Mouse (Mus musculus): ENCODE data around the gene Pbdc1. TPM values are rescaled to one million over a fixed set of nuclear protein-coding genes. Genes with fewer than 3 reads are reported as not detected.
"Not testable (repeated sequence)": the region's sequence is repeated elsewhere in the genome, so short reads cannot be mapped to it uniquely, and the experiment has no call there.

The Pbdc1 gene
- 60.6 and 63.1 TPM in 2 replicates for polyA plus RNA-seq (2015; fragmentation: Nextera tagmentation; extraction: Ambion mirVana)

DNA sequence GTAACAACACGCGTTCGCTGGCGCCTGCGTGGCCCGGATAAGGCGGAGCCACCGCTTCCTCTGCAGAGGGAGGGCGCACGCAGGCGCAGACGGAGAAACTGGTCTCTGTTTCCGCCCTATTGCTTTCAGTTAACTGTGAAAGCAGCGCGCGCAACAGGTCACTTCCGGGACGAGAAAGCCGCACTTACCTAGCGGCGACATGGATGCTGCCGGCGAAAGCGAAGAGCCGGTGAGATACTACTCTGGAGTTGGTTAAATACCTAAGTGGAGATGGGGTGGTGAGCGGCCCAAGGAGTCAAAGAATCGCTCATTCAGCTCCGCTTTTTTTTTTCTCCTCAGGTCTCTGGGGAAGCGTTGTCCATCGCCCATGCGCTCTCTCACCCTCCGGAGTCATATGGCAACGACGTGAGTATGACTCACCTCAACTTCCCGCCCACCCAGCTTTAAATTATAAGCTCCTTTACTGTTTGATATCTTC lies at the start of gene Pbdc1:
TSS of gene Pbdc1 (plus strand) at position 142 of the 478 bp plus-strand sequence.
- peaks cover 7% of the 10 kb centered on the region; the same call in 1 of the 2 replicates for H3K36me3 ChIP-seq (ENCODE audit: insufficient read depth, low read length)
- peak within 1 kb of the TSS; percentile 75 for H3K4me2 ChIP-seq (replicated peaks; ENCODE audit: low read depth, low read length)
- no peaks in the 10 kb centered on the region for H3K27me3 ChIP-seq (ENCODE audit: insufficient read depth, low read length)
- 2% methylated on average over 35 of the region's 35 CpGs for WGBS
- peak within 1 kb of the TSS; percentile 67 for H3K4me3 ChIP-seq (ENCODE audit: low read length)
- no peaks in the 10 kb centered on the region for H3K9me3 ChIP-seq (ENCODE audit: low read length)
- peaks cover 4% of the 10 kb centered on the region; the same call in 1 of the 2 replicates for H3K4me1 ChIP-seq (ENCODE audit: insufficient read depth, low read length)
- H3K9ac ChIP-seq (replicated peaks; ENCODE audit: low read length) = peak within 1 kb of the TSS; percentile 67
- no peak within 1 kb of the TSS for H3K27ac ChIP-seq (ENCODE audit: low read length)
- ATAC-seq (ENCODE audit: low FRiP score, low TSS enrichment) = peak; percentile 99

DNA sequence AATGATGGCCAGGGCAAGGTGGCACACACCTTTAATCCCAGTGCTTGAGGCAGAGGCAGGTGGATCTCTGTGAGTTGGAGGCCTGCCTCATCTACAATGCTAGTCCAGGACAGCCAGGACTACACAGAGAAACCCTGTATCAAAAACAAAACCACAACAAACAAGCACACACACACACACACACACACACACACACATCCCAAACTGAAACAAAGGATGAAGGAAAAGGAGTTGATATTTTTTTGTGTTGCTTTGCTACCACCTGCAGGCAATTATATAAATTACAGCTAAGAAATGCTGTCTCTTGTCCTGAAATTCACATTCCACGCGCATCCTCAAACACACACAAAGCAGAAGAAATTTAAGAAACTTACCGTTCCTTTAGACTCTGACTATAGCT lies 41.9 kb upstream of the Pbdc1 start:
- no peak for ATAC-seq (ENCODE audit: low FRiP score, low TSS enrichment)
- WGBS = 88% methylated on average over 3 of the region's 3 CpGs
- Histone ChIP-seq H3K27me3 (ENCODE audit: insufficient read depth, low read length) (no peaks in the 10 kb centered on the region), H3K9me3 (ENCODE audit: low read length) (no peaks in the 10 kb centered on the region), H3K4me3 (ENCODE audit: low read length) (no peak overlapping the region), H3K27ac (ENCODE audit: low read length) (no peak overlapping the region), H3K4me2 (replicated peaks; ENCODE audit: low read depth, low read length) (no peak overlapping the region), H3K36me3 (ENCODE audit: insufficient read depth, low read length) (peaks cover 6% of the 10 kb centered on the region; the same call in 1 of the 2 replicates), H3K9ac (replicated peaks; ENCODE audit: low read length) (no peak overlapping the region), H3K4me1 (ENCODE audit: insufficient read depth, low read length) (no peaks in the 10 kb centered on the region)

GRCm38 (mm10) chrX:105064294-105064693 lies 15.3 kb upstream of the Pbdc1 start:
- ATAC-seq (ENCODE audit: low FRiP score, low TSS enrichment) = no peak
- peaks cover 5% of the 10 kb centered on the region; the same call in 1 of the 2 replicates for H3K4me1 ChIP-seq (ENCODE audit: insufficient read depth, low read length)
- peaks cover 55% of the 10 kb centered on the region for H3K36me3 ChIP-seq (ENCODE audit: insufficient read depth, low read length)
- H3K9me3 ChIP-seq (ENCODE audit: low read length) = no peaks in the 10 kb centered on the region
- WGBS = 90% methylated on average over 10 of the region's 10 CpGs
- no peak overlapping the region for H3K9ac ChIP-seq (replicated peaks; ENCODE audit: low read length)
- H3K4me2 ChIP-seq (replicated peaks; ENCODE audit: low read depth, low read length) = no peak overlapping the region
- H3K27me3 ChIP-seq (ENCODE audit: insufficient read depth, low read length) = no peaks in the 10 kb centered on the region
- no peak overlapping the region for H3K4me3 ChIP-seq (ENCODE audit: low read length)
- H3K27ac ChIP-seq (ENCODE audit: low read length) = no peak overlapping the region

GRCm38 (mm10) chrX:105064801-105065200 lies 14.8 kb upstream of the Pbdc1 start:
- no peaks in the 10 kb centered on the region for H3K9me3 ChIP-seq (ENCODE audit: low read length)
- H3K4me3 ChIP-seq (ENCODE audit: low read length) = no peak overlapping the region
- 89% methylated on average over 4 of the region's 4 CpGs for WGBS
- H3K4me2 ChIP-seq (replicated peaks; ENCODE audit: low read depth, low read length) = no peak overlapping the region
- H3K9ac ChIP-seq (replicated peaks; ENCODE audit: low read length) = no peak overlapping the region
- H3K27me3 ChIP-seq (ENCODE audit: insufficient read depth, low read length) = no peaks in the 10 kb centered on the region
- no peak for ATAC-seq (ENCODE audit: low FRiP score, low TSS enrichment)
- peaks cover 6% of the 10 kb centered on the region; the same call in 1 of the 2 replicates for H3K4me1 ChIP-seq (ENCODE audit: insufficient read depth, low read length)
- H3K36me3 ChIP-seq (ENCODE audit: insufficient read depth, low read length) = peaks cover 51% of the 10 kb centered on the region
- H3K27ac ChIP-seq (ENCODE audit: low read length) = no peak overlapping the region

DNA sequence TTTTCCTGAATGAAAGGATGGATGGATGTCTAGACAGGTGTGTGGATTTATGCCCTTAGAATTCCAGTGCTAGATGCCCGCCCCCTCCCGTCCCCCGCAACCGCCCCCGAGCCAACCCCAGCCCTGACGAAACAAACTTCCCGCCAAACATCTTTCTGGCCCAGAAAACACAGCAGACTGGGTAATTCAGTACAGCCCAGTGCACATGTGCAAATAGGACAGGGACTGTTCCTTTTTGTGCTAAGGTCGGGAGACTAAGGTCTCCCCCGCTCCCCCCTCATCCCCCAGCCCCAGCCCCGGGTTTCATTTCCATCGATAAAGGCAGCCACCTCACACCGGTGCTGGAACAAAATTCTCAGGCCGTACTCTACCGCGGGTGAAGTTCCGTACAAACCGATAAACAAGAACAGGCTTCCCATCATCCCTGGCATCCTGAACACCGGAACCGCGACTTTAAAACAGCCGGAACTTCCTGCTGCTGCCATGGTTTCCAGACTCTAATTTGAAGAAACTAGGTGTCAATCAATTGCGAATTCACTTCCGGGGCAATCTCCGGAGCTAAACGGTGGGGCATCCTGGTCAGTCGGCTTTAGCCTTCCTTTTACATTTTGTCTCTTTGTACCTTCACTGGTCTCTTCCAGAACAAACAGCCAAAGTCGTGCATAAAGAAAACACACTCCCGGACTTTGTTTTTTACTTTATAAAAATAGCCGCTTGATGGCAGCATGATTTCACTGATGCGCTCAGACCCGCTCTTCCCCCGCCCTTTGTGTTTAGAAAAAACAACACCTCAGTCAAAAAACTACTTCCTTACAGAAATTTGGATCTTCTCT lies 9.7 kb upstream of the Pbdc1 start:
- peak overlapping the region; percentile 73 for H3K9ac ChIP-seq (replicated peaks; ENCODE audit: low read length)
- peak overlapping the region; percentile 72 for H3K4me3 ChIP-seq (ENCODE audit: low read length)
- peak overlapping the region; percentile 75 for H3K27ac ChIP-seq (ENCODE audit: low read length)
- ATAC-seq (ENCODE audit: low FRiP score, low TSS enrichment) = peak; percentile 97
- H3K36me3 ChIP-seq (ENCODE audit: insufficient read depth, low read length) = peaks cover 24% of the 10 kb centered on the region
- no peaks in the 10 kb centered on the region for H3K27me3 ChIP-seq (ENCODE audit: insufficient read depth, low read length)
- peak overlapping the region; percentile 67 for H3K4me2 ChIP-seq (replicated peaks; ENCODE audit: low read depth, low read length)
- no peaks in the 10 kb centered on the region for H3K9me3 ChIP-seq (ENCODE audit: low read length)
- 2% methylated on average over 30 of the region's 32 CpGs for WGBS
- peaks cover 6% of the 10 kb centered on the region; the same call in 1 of the 2 replicates for H3K4me1 ChIP-seq (ENCODE audit: insufficient read depth, low read length)

- H3K9me3 ChIP-seq (ENCODE audit: low read length) = no peaks in the 10 kb centered on the region
- ATAC-seq (ENCODE audit: low FRiP score, low TSS enrichment) = peak; percentile 77; the same call in 1 of the 2 replicates
- H3K36me3 ChIP-seq (ENCODE audit: insufficient read depth, low read length) = peaks cover 4% of the 10 kb centered on the region; the same call in 1 of the 2 replicates
- H3K4me2 ChIP-seq (replicated peaks; ENCODE audit: low read depth, low read length) = peak overlapping the region; percentile 75
- 11% methylated on average over 12 of the region's 12 CpGs for WGBS
- peaks cover 4% of the 10 kb centered on the region; the same call in 1 of the 2 replicates for H3K4me1 ChIP-seq (ENCODE audit: insufficient read depth, low read length)
- H3K27me3 ChIP-seq (ENCODE audit: insufficient read depth, low read length) = no peaks in the 10 kb centered on the region
- no peak overlapping the region for H3K27ac ChIP-seq (ENCODE audit: low read length)
- peak overlapping the region; percentile 67 for H3K4me3 ChIP-seq (ENCODE audit: low read length)
- H3K9ac ChIP-seq (replicated peaks; ENCODE audit: low read length) = peak overlapping the region; percentile 67
Measured at GRCm38 (mm10) chrX:105079151-105079550, 405 bp upstream of the Pbdc1 start.

DNA sequence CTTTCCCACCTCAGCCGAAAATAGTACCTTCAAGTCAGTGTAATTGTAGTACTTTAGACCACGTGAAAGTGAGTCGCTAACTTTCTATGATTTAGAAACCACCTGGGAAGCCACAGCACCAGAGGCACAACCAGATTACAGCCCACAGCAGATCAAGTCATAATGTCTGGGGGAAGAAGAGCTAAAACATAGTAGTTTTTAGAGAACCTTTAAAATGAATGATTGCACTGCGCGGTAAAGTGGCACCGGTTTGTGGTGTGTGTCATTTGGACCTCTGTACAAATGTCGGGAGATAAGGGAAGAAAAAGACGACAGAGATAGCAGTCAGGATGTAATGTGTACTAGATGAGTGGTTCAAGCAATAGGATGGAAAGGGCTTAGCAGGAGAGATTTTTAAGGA lies 540 bp downstream of the Pbdc1 start:
- ATAC-seq (ENCODE audit: low FRiP score, low TSS enrichment) = no peak

DNA sequence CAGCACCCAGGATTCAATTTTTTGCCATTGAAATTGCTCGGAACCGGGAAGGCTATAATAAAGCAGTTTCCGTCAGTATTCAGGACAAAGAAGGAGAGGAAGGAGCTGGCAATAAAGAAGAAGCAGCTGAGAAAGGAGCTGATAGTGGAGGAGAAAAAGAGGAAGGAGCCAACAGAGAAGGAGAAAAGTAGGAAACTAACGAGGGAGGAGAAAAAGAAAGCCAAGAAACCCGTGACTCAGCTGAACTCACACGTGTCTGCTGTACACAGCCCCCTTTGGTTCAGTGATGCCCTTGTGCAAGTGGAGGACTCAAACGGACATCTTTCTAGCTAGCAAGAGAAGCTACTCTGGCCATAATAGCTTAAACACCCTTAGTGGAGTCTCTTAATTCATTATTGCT lies 3.5 kb downstream of the Pbdc1 start:
- H3K9me3 ChIP-seq (ENCODE audit: low read length); H3K27ac ChIP-seq (ENCODE audit: low read length); H3K4me2 ChIP-seq (replicated peaks; ENCODE audit: low read depth, low read length); H3K4me1 ChIP-seq (ENCODE audit: insufficient read depth, low read length); H3K27me3 ChIP-seq (ENCODE audit: insufficient read depth, low read length); ATAC-seq (ENCODE audit: low FRiP score, low TSS enrichment); H3K4me3 ChIP-seq (ENCODE audit: low read length); H3K9ac ChIP-seq (replicated peaks; ENCODE audit: low read length); H3K36me3 ChIP-seq (ENCODE audit: insufficient read depth, low read length): not testable (repeated sequence)
- 85% methylated on average over 7 of the region's 7 CpGs for WGBS

More for the DNA sequence above, 540 bp downstream of the Pbdc1 start:
- Histone ChIP-seq H3K4me1 (ENCODE audit: insufficient read depth, low read length) (peaks cover 4% of the 10 kb centered on the region; the same call in 1 of the 2 replicates), H3K9ac (replicated peaks; ENCODE audit: low read length) (peak overlapping the region; percentile 60), H3K36me3 (ENCODE audit: insufficient read depth, low read length) (peaks cover 7% of the 10 kb centered on the region; the same call in 1 of the 2 replicates), H3K9me3 (ENCODE audit: low read length) (no peaks in the 10 kb centered on the region), H3K4me3 (ENCODE audit: low read length) (peak overlapping the region; percentile 67), H3K27ac (ENCODE audit: low read length) (no peak overlapping the region), H3K4me2 (replicated peaks; ENCODE audit: low read depth, low read length) (peak overlapping the region; percentile 75), H3K27me3 (ENCODE audit: insufficient read depth, low read length) (no peaks in the 10 kb centered on the region)
- WGBS = 13% methylated on average over 8 of the region's 8 CpGs

- Histone ChIP-seq H3K27me3 (ENCODE audit: insufficient read depth, low read length) (no peaks in the 10 kb centered on the region), H3K9ac (replicated peaks; ENCODE audit: low read length) (no peak overlapping the region), H3K4me1 (ENCODE audit: insufficient read depth, low read length) (no peaks in the 10 kb centered on the region), H3K4me2 (replicated peaks; ENCODE audit: low read depth, low read length) (no peak overlapping the region), H3K9me3 (ENCODE audit: low read length) (no peaks in the 10 kb centered on the region), H3K4me3 (ENCODE audit: low read length) (no peak overlapping the region), H3K27ac (ENCODE audit: low read length) (no peak overlapping the region), H3K36me3 (ENCODE audit: insufficient read depth, low read length) (peaks cover 2% of the 10 kb centered on the region; the same call in 1 of the 2 replicates)
- ATAC-seq (ENCODE audit: low FRiP score, low TSS enrichment) = no peak
- WGBS = 51% methylated on average over 5 of the region's 5 CpGs
Measured at GRCm38 (mm10) chrX:105104175-105104574, 24.6 kb downstream of the Pbdc1 start.

DNA sequence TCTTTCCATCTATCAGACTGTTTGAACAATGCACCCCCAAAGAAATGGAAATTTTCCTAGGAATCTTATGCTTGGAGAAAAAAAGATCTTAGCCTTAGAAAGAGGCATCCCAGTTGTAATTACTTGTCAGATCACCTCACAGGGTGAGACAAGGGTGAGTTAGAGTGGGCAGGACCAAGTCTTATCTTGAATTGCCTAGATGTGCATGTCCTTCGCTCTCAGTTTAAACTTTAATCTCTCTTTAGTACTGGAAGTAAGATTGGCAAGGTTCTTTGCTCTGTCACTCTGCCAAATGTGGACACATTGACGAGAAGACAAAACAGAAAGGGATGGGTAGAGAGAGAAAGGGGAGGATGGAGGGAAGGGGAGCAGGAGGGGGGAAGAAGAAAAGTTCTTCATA lies 35.4 kb downstream of the Pbdc1 start:
- no peak overlapping the region for H3K9ac ChIP-seq (replicated peaks; ENCODE audit: low read length)
- H3K36me3 ChIP-seq (ENCODE audit: insufficient read depth, low read length) = no peaks in the 10 kb centered on the region
- no peak overlapping the region for H3K4me3 ChIP-seq (ENCODE audit: low read length)
- WGBS = 72% methylated on average over 2 of the region's 2 CpGs
- no peaks in the 10 kb centered on the region; the same call in 1 of the 2 replicates for H3K27me3 ChIP-seq (ENCODE audit: insufficient read depth, low read length)
- no peaks in the 10 kb centered on the region for H3K9me3 ChIP-seq (ENCODE audit: low read length)
- no peak overlapping the region for H3K27ac ChIP-seq (ENCODE audit: low read length)
- H3K4me2 ChIP-seq (replicated peaks; ENCODE audit: low read depth, low read length) = no peak overlapping the region
- ATAC-seq (ENCODE audit: low FRiP score, low TSS enrichment) = no peak
- H3K4me1 ChIP-seq (ENCODE audit: insufficient read depth, low read length) = no peaks in the 10 kb centered on the region
